Mouse (Mus musculus): ENCODE results near the gene Col16a1. TPM values are rescaled to one million over a fixed set of nuclear protein-coding genes. Genes with fewer than 3 reads are reported as not detected.

Col16a1 gene
- polyA plus RNA-seq, 1 experiment from 2014 or later = 4.3 TPM

GRCm38 (mm10) chr4:130082211-130082610 is 34.6 kb downstream of the Col16a1 start:
- Histone ChIP-seq H3K4me1 (ENCODE audit: control insufficient read depth, insufficient read depth, low read length) (0 out of 2 replicates have a peak, but pooled peaks cover 10% of the 10 kb centered on the region), H3K4me2 (ENCODE audit: low read length) (no peak overlapping the region), H3K9me3 (ENCODE audit: control insufficient read depth, low read length) (no peaks in the 10 kb centered on the region), H3K9ac (replicated peaks; ENCODE audit: low read length) (no peak overlapping the region), H3K4me3 (replicated peaks; ENCODE audit: low read depth, low read length) (no peak overlapping the region), H3K27ac (replicated peaks; ENCODE audit: low read depth, low read length) (no peak overlapping the region), H3K27me3 (ENCODE audit: control insufficient read depth, insufficient read depth, low read length) (no peaks in the 10 kb centered on the region), H3K36me3 (ENCODE audit: control insufficient read depth, insufficient read depth, low read length) (no peaks in the 10 kb centered on the region)
- ATAC-seq (ENCODE audit: low FRiP score, low TSS enrichment) (no peak), DNase-seq (no peak)
- WGBS = 57% methylated on average over 9 of the region's 9 CpGs

DNA sequence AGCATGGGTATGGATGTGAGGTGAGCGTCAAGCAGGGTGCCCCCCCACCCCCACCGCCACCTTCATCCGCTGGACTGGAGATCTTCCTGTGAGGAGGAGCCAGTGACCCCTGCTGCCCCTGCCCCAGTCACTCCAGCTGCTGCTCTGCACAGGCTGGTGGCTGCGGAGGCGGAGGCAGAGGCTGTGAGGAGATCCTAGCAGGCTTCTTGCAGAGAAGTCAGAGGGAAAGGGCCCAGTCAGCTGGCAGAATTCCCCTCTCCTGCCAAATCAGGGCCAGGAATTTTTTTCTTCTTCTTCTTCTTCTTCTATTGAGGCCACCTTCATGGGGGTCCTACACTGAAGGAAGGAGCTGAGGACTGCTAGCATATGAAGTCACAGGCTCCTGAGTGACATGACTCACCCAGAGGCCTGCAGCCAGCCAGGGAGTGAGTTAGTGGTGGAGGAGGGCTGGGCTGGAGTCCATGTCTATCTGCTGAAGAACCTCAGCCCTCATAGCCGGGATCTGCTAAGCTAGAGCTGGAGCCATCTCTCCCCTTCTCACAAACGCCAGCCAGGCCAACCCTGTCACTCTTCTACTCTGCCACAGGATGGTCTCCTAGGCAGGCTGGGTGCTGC is 36.8 kb downstream of the Col16a1 start:
- Histone ChIP-seq H3K9me3 (ENCODE audit: control insufficient read depth, low read length) (no peaks in the 10 kb centered on the region), H3K9ac (replicated peaks; ENCODE audit: low read length) (no peak overlapping the region), H3K4me3 (replicated peaks; ENCODE audit: low read depth, low read length) (no peak overlapping the region), H3K4me1 (ENCODE audit: control insufficient read depth, insufficient read depth, low read length) (0 out of 2 replicates have a peak, but pooled peaks cover 10% of the 10 kb centered on the region), H3K4me2 (ENCODE audit: low read length) (no peak overlapping the region), H3K27ac (replicated peaks; ENCODE audit: low read depth, low read length) (no peak overlapping the region), H3K36me3 (ENCODE audit: control insufficient read depth, insufficient read depth, low read length) (no peaks in the 10 kb centered on the region), H3K27me3 (ENCODE audit: control insufficient read depth, insufficient read depth, low read length) (no peaks in the 10 kb centered on the region)
- DNase-seq = no peak
- ATAC-seq (ENCODE audit: low FRiP score, low TSS enrichment) = no peak
- WGBS = 33% methylated on average over 6 of the region's 7 CpGs

- Histone ChIP-seq H3K4me3 (replicated peaks; ENCODE audit: low read depth, low read length) (no peak overlapping the region), H3K9me3 (ENCODE audit: control insufficient read depth, low read length) (no peaks in the 10 kb centered on the region), H3K27me3 (ENCODE audit: control insufficient read depth, insufficient read depth, low read length) (no peaks in the 10 kb centered on the region), H3K27ac (replicated peaks; ENCODE audit: low read depth, low read length) (no peak overlapping the region), H3K4me2 (ENCODE audit: low read length) (no peak overlapping the region), H3K4me1 (ENCODE audit: control insufficient read depth, insufficient read depth, low read length) (0 out of 2 replicates have a peak, but pooled peaks cover 10% of the 10 kb centered on the region), H3K9ac (replicated peaks; ENCODE audit: low read length) (no peak overlapping the region), H3K36me3 (ENCODE audit: control insufficient read depth, insufficient read depth, low read length) (no peaks in the 10 kb centered on the region)
- DNase-seq (no peak), ATAC-seq (ENCODE audit: low FRiP score, low TSS enrichment) (no peak)
- 71% methylated on average over 12 of the region's 12 CpGs for WGBS
These were observed 37.7 kb downstream of the Col16a1 start for GRCm38 (mm10) chr4:130085246-130085820.

DNA sequence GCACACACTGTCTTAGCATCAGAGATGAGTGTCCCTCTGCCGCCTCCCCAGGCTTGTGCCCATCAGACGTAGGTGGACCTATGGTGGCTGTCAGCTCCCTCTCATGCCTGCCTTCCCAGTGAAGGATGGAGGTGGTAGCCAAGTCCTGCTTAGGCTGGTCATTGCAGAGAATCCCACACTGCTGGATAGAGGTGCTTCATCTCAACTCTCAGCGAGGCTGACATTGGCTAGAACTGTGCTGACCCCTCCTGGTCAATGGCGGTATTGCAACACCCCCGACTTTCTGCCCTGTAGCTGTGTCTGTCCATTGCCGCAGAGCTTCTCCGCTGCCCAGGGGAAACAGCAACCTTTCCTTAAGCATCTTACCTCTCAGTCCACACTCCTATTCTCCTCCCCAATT is 39.7 kb downstream of the Col16a1 start:
- DNase-seq (peak; percentile 93), ATAC-seq (ENCODE audit: low FRiP score, low TSS enrichment) (peak; percentile 62; the same call in 1 of the 2 replicates)
- H3K9ac ChIP-seq (replicated peaks; ENCODE audit: low read length) = no peak overlapping the region
- H3K9me3 ChIP-seq (ENCODE audit: control insufficient read depth, low read length) = no peaks in the 10 kb centered on the region
- H3K27ac ChIP-seq (replicated peaks; ENCODE audit: low read depth, low read length) = no peak overlapping the region
- H3K4me2 ChIP-seq (ENCODE audit: low read length) = no peak overlapping the region
- no peak overlapping the region for H3K4me3 ChIP-seq (replicated peaks; ENCODE audit: low read depth, low read length)
- H3K36me3 ChIP-seq (ENCODE audit: control insufficient read depth, insufficient read depth, low read length) = no peaks in the 10 kb centered on the region
- 0 out of 2 replicates have a peak, but pooled peaks cover 5% of the 10 kb centered on the region for H3K4me1 ChIP-seq (ENCODE audit: control insufficient read depth, insufficient read depth, low read length)
- WGBS = 9% methylated on average over 7 of the region's 7 CpGs
- H3K27me3 ChIP-seq (ENCODE audit: control insufficient read depth, insufficient read depth, low read length) = no peaks in the 10 kb centered on the region

GRCm38 (mm10) chr4:130095137-130095536 is 47.5 kb downstream of the Col16a1 start:
- no peak overlapping the region for H3K27ac ChIP-seq (replicated peaks; ENCODE audit: low read depth, low read length)
- 28% methylated on average over 3 of the region's 3 CpGs for WGBS
- H3K27me3 ChIP-seq (ENCODE audit: control insufficient read depth, insufficient read depth, low read length) = no peaks in the 10 kb centered on the region
- no peaks in the 10 kb centered on the region for H3K9me3 ChIP-seq (ENCODE audit: control insufficient read depth, low read length)
- no peak overlapping the region for H3K4me2 ChIP-seq (ENCODE audit: low read length)
- ATAC-seq (ENCODE audit: low FRiP score, low TSS enrichment) (no peak), DNase-seq (no peak)
- no peak overlapping the region for H3K9ac ChIP-seq (replicated peaks; ENCODE audit: low read length)
- H3K36me3 ChIP-seq (ENCODE audit: control insufficient read depth, insufficient read depth, low read length) = no peaks in the 10 kb centered on the region
- H3K4me1 ChIP-seq (ENCODE audit: control insufficient read depth, insufficient read depth, low read length) = no peaks in the 10 kb centered on the region
- no peak overlapping the region for H3K4me3 ChIP-seq (replicated peaks; ENCODE audit: low read depth, low read length)

- 0 out of 2 replicates have a peak, but pooled peaks cover 3% of the 10 kb centered on the region for H3K27me3 ChIP-seq (ENCODE audit: control insufficient read depth, insufficient read depth, low read length)
- H3K27ac ChIP-seq (replicated peaks; ENCODE audit: low read depth, low read length) = no peak overlapping the region
- WGBS = 29% methylated on average over 8 of the region's 8 CpGs
- no peak overlapping the region for H3K9ac ChIP-seq (replicated peaks; ENCODE audit: low read length)
- H3K4me2 ChIP-seq (ENCODE audit: low read length) = no peak overlapping the region
- no peaks in the 10 kb centered on the region for H3K36me3 ChIP-seq (ENCODE audit: control insufficient read depth, insufficient read depth, low read length)
- H3K4me1 ChIP-seq (ENCODE audit: control insufficient read depth, insufficient read depth, low read length) = no peaks in the 10 kb centered on the region
- DNase-seq (no peak), ATAC-seq (ENCODE audit: low FRiP score, low TSS enrichment) (no peak)
- H3K9me3 ChIP-seq (ENCODE audit: control insufficient read depth, low read length) = no peaks in the 10 kb centered on the region
- no peak overlapping the region for H3K4me3 ChIP-seq (replicated peaks; ENCODE audit: low read depth, low read length)
These were observed 53.5 kb downstream of the Col16a1 start for GRCm38 (mm10) chr4:130101183-130101582.

DNA sequence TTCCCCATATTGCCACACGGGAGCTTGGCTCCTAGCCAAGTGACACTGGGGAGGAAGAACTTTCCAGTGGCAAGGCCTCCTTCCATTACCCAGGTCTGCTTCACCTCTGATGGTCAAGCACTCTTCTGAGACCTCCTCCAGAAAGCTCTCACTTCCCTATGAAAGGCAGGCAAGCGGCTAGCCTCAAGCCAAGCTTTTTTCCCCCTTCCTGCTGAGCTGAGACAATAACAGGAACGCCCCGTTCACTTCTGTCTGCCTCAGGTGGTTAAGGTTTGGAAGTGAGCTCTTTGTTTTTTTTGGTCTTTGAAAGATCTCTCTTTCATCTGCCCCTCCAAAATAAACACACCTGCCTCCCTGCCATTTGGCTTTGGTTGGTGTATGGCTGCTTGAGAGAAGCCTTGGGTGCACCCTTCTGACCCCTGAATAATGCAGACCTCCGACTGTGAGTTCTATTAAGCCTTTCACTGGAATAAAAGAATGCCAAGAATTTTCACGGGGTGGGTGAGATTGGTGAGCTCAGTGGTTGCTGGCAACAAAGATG is 54.5 kb downstream of the Col16a1 start, which contains the start of gene Pef1:
Gene Pef1, plus strand, starts transcription at position 448 of the 541 bp plus-strand sequence.
- Histone ChIP-seq H3K36me3 (ENCODE audit: control insufficient read depth, insufficient read depth, low read length) (no peaks in the 10 kb centered on the region), H3K4me2 (ENCODE audit: low read length) (no peak within 1 kb of the TSS), H3K27ac (replicated peaks; ENCODE audit: low read depth, low read length) (no peak within 1 kb of the TSS), H3K4me3 (replicated peaks; ENCODE audit: low read depth, low read length) (no peak within 1 kb of the TSS), H3K4me1 (ENCODE audit: control insufficient read depth, insufficient read depth, low read length) (0 out of 2 replicates have a peak, but pooled peaks cover 2% of the 10 kb centered on the region), H3K9me3 (ENCODE audit: control insufficient read depth, low read length) (no peaks in the 10 kb centered on the region), H3K27me3 (ENCODE audit: control insufficient read depth, insufficient read depth, low read length) (0 out of 2 replicates have a peak, but pooled peaks cover 3% of the 10 kb centered on the region), H3K9ac (replicated peaks; ENCODE audit: low read length) (no peak within 1 kb of the TSS)
- 5% methylated on average over 6 of the region's 6 CpGs for WGBS
- ATAC-seq (ENCODE audit: low FRiP score, low TSS enrichment) (no peak), DNase-seq (no peak)

- Histone ChIP-seq H3K4me1 (ENCODE audit: control insufficient read depth, insufficient read depth, low read length) (peaks cover 11% of the 10 kb centered on the region), H3K4me3 (replicated peaks; ENCODE audit: low read depth, low read length) (no peak overlapping the region), H3K36me3 (ENCODE audit: control insufficient read depth, insufficient read depth, low read length) (no peaks in the 10 kb centered on the region), H3K27me3 (ENCODE audit: control insufficient read depth, insufficient read depth, low read length) (0 out of 2 replicates have a peak, but pooled peaks cover 3% of the 10 kb centered on the region), H3K4me2 (ENCODE audit: low read length) (no peak overlapping the region), H3K9me3 (ENCODE audit: control insufficient read depth, low read length) (no peaks in the 10 kb centered on the region), H3K9ac (replicated peaks; ENCODE audit: low read length) (no peak overlapping the region), H3K27ac (replicated peaks; ENCODE audit: low read depth, low read length) (no peak overlapping the region)
- 80% methylated on average over 12 of the region's 12 CpGs for WGBS
- no peak for DNase-seq
- no peak for ATAC-seq (ENCODE audit: low FRiP score, low TSS enrichment)
These were observed 56.0 kb downstream of the Col16a1 start for GRCm38 (mm10) chr4:130103632-130104031.
